Mouse (Mus musculus) thymus, adult 2 months (tissue): ENCODE measurements at regions not wholly inside any gene's neighbourhood (a gene's known extent, or its start where the extent isn't known, plus 50 kb on each side); places are given as distances from the start of the nearest gene placed in this dataset.

Experiments
- CTCF ChIP-seq: fragments of 200-500 bp; IDR thresholded peaks from 2 replicates; pipeline ENCODE4 v1.5.1; 2012; ENCODE audit warnings: mild to moderate bottlenecking, control low read depth, low read length, moderate library complexity, borderline replicate concordance; ENCODE audit not compliant: control insufficient read depth, poor library complexity, insufficient read depth; ENCODE audit errors: extremely low read depth
- POLR2A ChIP-seq: fragments of 200-500 bp; IDR thresholded peaks from 2 replicates; pipeline ENCODE4 v1.6.1; 2012; ENCODE audit warnings: mild to moderate bottlenecking, low read length, control low read depth, moderate library complexity; ENCODE audit not compliant: control insufficient read depth, poor library complexity, insufficient read depth; ENCODE audit errors: extremely low read depth

DNA sequence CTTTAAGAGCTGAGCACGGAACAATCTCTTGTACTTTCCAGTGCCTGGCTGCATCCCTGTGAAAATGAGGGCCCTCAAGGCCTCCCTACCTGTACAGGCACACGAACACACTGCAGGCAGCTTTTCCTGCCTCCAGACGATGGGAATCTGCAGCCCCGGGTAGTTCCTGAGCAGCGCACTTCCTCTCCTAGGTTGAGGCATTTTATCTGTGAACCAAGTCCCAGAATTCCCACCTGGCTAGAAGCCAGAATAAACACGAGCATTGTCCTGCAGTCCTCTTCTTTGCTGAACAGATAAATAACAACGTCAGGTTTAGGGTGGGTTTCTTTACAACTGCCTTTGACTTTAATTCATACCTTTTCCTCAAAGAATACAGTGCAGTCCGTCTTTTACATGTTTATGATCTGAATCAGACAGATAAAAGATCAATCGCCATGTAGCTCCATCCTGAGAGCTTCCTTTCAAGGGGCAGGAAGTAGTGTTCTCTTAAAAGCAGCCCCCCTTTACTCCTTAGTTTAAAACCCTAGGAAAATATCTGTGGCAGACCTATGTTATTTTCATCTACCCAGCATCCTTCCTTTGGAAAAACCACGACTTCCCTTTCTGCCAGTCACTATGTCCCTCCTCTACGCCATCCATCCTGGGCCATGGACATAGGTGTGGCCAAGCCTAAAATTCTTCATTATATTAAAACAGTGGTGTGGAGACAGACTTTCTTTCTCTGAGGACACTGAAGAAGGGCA lies 75.3 kb upstream of the Bmp2k start:
- TF ChIP-seq CTCF (no peak), POLR2A (no peak)
